Mouse (Mus musculus) midbrain, embryonic 13.5 days (tissue): ENCODE measurements at regions not wholly inside any gene's neighbourhood (a gene's known extent, or its start where the extent isn't known, plus 50 kb on each side); places are given as distances from the start of the nearest gene placed in this dataset.

ENCODE experiments used
- ATAC-seq: fragments of 200-750 bp; cut with Nextera tagmentation; 2 replicates; pipeline ENCODE4 v1.8.0; 2017; ENCODE audit warnings: mild to moderate bottlenecking, moderate TSS enrichment, moderate library complexity
- H3K27ac ChIP-seq: fragments of 300-500 bp; sonication (generic); 2 replicates; pipeline ENCODE4 v1.5.1; 2015; ENCODE audit warnings: inconsistent platforms, mild to moderate bottlenecking, moderate library complexity
- H3K27me3 ChIP-seq: fragments of 300-500 bp; sonication (generic); 2 replicates; pipeline ENCODE4 v1.6.1; 2015; ENCODE audit warnings: mild to moderate bottlenecking, inconsistent platforms
- H3K36me3 ChIP-seq: fragments of 300-500 bp; sonication (generic); 2 replicates; pipeline ENCODE4 v1.6.1; 2015; ENCODE audit warnings: mild to moderate bottlenecking, inconsistent platforms
- H3K4me1 ChIP-seq: fragments of 300-500 bp; sonication (generic); replicated peaks from 2 replicates; pipeline ENCODE4 v1.6.1; 2015; ENCODE audit warnings: inconsistent platforms
- H3K4me2 ChIP-seq: fragments of 300-500 bp; sonication (generic); replicated peaks from 2 replicates; pipeline ENCODE4 v1.6.1; 2015; ENCODE audit warnings: moderate library complexity, mild to moderate bottlenecking, inconsistent platforms
- H3K4me3 ChIP-seq: fragments of 300-500 bp; sonication (generic); replicated peaks from 2 replicates; pipeline ENCODE4 v1.5.1; 2015; ENCODE audit warnings: mild to moderate bottlenecking, inconsistent platforms
- H3K9ac ChIP-seq: fragments of 300-500 bp; sonication (generic); replicated peaks from 2 replicates; pipeline ENCODE4 v1.6.1; 2015; ENCODE audit warnings: mild to moderate bottlenecking, inconsistent platforms
- H3K9me3 ChIP-seq: fragments of 300-500 bp; sonication (generic); 2 replicates; pipeline ENCODE4 v1.6.1; 2016; ENCODE audit warnings: mild to moderate bottlenecking, inconsistent platforms
- WGBS: fragments of 180-500 bp; shearing (Covaris S2); methylation state at CpG from one replicate; pipeline ENCODE4 v1.1.7; 2015; 5-methylcytosine and 5-hydroxymethylcytosine counted together

DNA sequence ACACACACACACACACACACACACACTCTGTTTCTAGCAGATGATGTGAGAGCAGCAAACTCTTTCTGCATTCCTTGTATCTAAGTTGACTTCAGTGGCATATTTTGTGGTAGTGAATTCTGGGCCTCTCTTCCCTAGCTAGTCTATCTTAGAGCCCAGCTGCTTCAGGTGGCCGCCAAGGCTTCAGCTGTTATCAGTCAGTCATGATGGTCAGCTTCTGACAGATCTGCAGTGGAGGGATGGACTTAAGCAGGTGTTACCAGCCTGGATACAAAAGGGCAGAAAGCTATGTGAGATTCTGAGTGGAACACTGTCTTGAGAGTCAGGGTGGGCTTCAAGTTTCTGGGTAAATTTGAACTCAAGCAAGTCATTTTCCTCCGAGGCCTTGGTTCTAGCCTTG lies 127.1 kb upstream of the Ncam1 start:
- WGBS: 89% methylated on average over 2 of the region's 2 CpGs

DNA sequence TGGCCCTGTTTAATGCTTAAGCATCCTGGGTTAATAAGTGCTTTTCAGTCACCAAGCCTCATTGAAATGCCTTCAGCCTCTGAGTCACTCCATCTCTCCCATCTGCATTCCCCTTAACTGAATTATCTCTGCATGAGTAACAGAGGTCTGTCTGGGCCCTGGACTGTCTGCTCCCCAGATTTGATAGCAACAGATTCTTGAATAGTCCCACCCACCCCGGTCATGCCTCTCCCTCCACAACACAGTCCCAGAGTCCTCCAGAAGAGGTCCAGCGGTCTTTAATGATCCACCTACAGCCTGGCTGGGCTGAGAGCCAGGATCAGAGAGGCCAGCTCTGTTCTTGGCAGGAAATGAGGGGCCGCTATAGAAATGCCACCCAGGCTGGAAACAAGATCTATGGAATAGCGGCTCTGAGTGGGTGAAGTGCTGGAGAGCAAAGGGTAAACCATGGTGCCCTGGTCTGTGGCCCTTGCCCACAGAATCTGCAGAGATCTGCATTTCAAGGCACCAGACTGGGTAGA lies 125.3 kb upstream of the Ncam1 start:
- Histone ChIP-seq H3K4me2 (no peak overlapping the region), H3K36me3 (no peaks in the 10 kb centered on the region), H3K27me3 (no peaks in the 10 kb centered on the region), H3K27ac (no peak overlapping the region), H3K4me3 (no peak overlapping the region), H3K4me1 (peaks cover 16% of the 10 kb centered on the region), H3K9ac (no peak overlapping the region), H3K9me3 (no peaks in the 10 kb centered on the region)
- WGBS: 76% methylated on average over 4 of the region's 4 CpGs
- ATAC-seq: 0 out of 2 replicates have a peak, but pooled peaks have one; percentile 45

More for the DNA sequence above, 127.1 kb upstream of the Ncam1 start:
- H3K9me3 ChIP-seq: no peaks in the 10 kb centered on the region
- H3K4me3 ChIP-seq: no peak overlapping the region
- no peak overlapping the region for H3K9ac ChIP-seq
- no peak overlapping the region for H3K4me2 ChIP-seq
- H3K27ac ChIP-seq: no peak overlapping the region
- H3K36me3 ChIP-seq: no peaks in the 10 kb centered on the region
- ATAC-seq: no peak
- H3K27me3 ChIP-seq: no peaks in the 10 kb centered on the region
- H3K4me1 ChIP-seq: peaks cover 16% of the 10 kb centered on the region

- no peak for ATAC-seq
- no peak overlapping the region for H3K4me3 ChIP-seq
- no peaks in the 10 kb centered on the region for H3K36me3 ChIP-seq
- H3K9ac ChIP-seq: no peak overlapping the region
- H3K27ac ChIP-seq: no peak overlapping the region
- no peaks in the 10 kb centered on the region for H3K27me3 ChIP-seq
- H3K9me3 ChIP-seq: no peaks in the 10 kb centered on the region
- no peak overlapping the region for H3K4me2 ChIP-seq
- WGBS: 59% methylated on average over 3 of the region's 3 CpGs
- peaks cover 16% of the 10 kb centered on the region for H3K4me1 ChIP-seq
Observed at GRCm38 (mm10) chr9:49922770-49923169, 124.0 kb upstream of the Ncam1 start.

DNA sequence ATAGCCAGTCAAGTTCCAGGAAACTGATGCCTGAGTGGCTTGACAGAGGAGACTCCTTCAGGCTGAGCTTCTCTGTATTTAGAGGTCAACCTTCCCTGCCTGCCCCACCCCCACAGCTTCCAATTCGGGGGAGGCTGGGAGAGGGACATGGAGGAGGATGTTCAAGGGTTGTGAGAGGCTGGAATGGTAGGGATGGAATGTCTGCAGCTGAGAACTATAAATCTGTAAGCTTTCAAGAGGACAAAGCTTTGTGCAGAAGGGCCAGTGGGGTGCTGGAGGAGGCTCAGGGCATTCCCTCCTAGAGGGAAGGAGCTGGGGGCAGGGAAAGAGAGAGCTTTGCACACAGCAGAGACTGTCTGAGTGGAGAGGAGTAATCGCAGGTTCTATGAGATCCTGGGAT lies 123.4 kb upstream of the Ncam1 start:
- Histone ChIP-seq H3K9me3 (no peaks in the 10 kb centered on the region), H3K4me1 (peaks cover 16% of the 10 kb centered on the region), H3K9ac (no peak overlapping the region), H3K27ac (no peak overlapping the region), H3K27me3 (no peaks in the 10 kb centered on the region), H3K36me3 (no peaks in the 10 kb centered on the region), H3K4me2 (no peak overlapping the region), H3K4me3 (no peak overlapping the region)
- ATAC-seq: no peak
- 22% methylated on average over 2 of the region's 2 CpGs for WGBS

GRCm38 (mm10) chr9:49921306-49921705 lies 122.6 kb upstream of the Ncam1 start:
- Histone ChIP-seq H3K4me2 (no peak overlapping the region), H3K27me3 (no peaks in the 10 kb centered on the region), H3K9me3 (no peaks in the 10 kb centered on the region), H3K27ac (no peak overlapping the region), H3K4me3 (no peak overlapping the region), H3K9ac (no peak overlapping the region), H3K4me1 (peaks cover 16% of the 10 kb centered on the region), H3K36me3 (no peaks in the 10 kb centered on the region)
- no peak for ATAC-seq
- WGBS: 75% methylated on average over 3 of the region's 3 CpGs

- Histone ChIP-seq H3K4me2 (no peak overlapping the region), H3K9ac (no peak overlapping the region), H3K36me3 (no peaks in the 10 kb centered on the region), H3K27ac (no peak overlapping the region), H3K27me3 (no peaks in the 10 kb centered on the region), H3K4me3 (no peak overlapping the region), H3K9me3 (no peaks in the 10 kb centered on the region), H3K4me1 (no peaks in the 10 kb centered on the region)
- ATAC-seq: no peak
- WGBS: 85% methylated on average over 4 of the region's 4 CpGs
Observed at GRCm38 (mm10) chr9:49915046-49915719, 116.5 kb upstream of the Ncam1 start.

- Histone ChIP-seq H3K4me1 (no peaks in the 10 kb centered on the region), H3K27me3 (no peaks in the 10 kb centered on the region), H3K4me3 (no peak overlapping the region), H3K36me3 (no peaks in the 10 kb centered on the region), H3K27ac (no peak overlapping the region), H3K9ac (no peak overlapping the region), H3K9me3 (no peaks in the 10 kb centered on the region), H3K4me2 (no peak overlapping the region)
- WGBS: 82% methylated on average over 4 of the region's 4 CpGs
- no peak for ATAC-seq
Observed at GRCm38 (mm10) chr9:49913677-49914076, 115.0 kb upstream of the Ncam1 start.

GRCm38 (mm10) chr9:49912306-49912705 lies 113.6 kb upstream of the Ncam1 start:
- no peak overlapping the region for H3K9ac ChIP-seq
- H3K4me2 ChIP-seq: no peak overlapping the region
- H3K4me3 ChIP-seq: no peak overlapping the region
- no peaks in the 10 kb centered on the region for H3K27me3 ChIP-seq
- H3K4me1 ChIP-seq: no peaks in the 10 kb centered on the region
- H3K9me3 ChIP-seq: no peaks in the 10 kb centered on the region
- no peaks in the 10 kb centered on the region for H3K36me3 ChIP-seq
- WGBS: 47% methylated on average over 1 of the region's 1 CpGs
- no peak overlapping the region for H3K27ac ChIP-seq
- ATAC-seq: no peak

DNA sequence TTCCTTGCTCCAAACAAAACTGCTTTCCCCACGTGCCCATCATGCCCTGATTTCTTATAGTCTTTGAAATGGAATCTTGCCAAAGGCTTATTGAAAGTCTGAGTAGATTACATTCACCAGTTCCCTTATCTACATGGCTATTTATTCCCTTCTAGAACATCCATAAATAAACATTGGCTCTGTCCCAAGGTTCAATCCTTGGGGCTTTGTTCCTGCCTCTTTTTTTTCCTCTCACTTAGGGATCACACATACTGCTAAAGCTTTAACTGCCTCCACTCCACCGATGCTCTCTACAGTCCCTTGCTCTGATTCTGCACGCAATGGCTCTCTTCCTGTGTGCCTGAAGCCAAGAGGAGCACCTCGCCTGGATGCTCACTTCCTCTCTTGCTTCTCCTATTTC lies 107.6 kb upstream of the Ncam1 start:
- H3K9ac ChIP-seq: no peak overlapping the region
- H3K9me3 ChIP-seq: no peaks in the 10 kb centered on the region
- no peaks in the 10 kb centered on the region for H3K36me3 ChIP-seq
- no peak overlapping the region; the same call in 1 of the 2 replicates for H3K27ac ChIP-seq
- H3K4me1 ChIP-seq: peaks cover under 1% of the 10 kb centered on the region
- no peak overlapping the region for H3K4me2 ChIP-seq
- no peaks in the 10 kb centered on the region for H3K27me3 ChIP-seq
- ATAC-seq: no peak
- 60% methylated on average over 4 of the region's 4 CpGs for WGBS
- H3K4me3 ChIP-seq: no peak overlapping the region

GRCm38 (mm10) chr9:49905703-49906102 lies 107.0 kb upstream of the Ncam1 start:
- Histone ChIP-seq H3K4me2 (no peak overlapping the region), H3K9ac (no peak overlapping the region), H3K4me1 (peaks cover 7% of the 10 kb centered on the region), H3K27ac (no peak overlapping the region), H3K9me3 (no peaks in the 10 kb centered on the region), H3K27me3 (no peaks in the 10 kb centered on the region), H3K4me3 (no peak overlapping the region), H3K36me3 (no peaks in the 10 kb centered on the region)
- 86% methylated on average over 4 of the region's 4 CpGs for WGBS
- ATAC-seq: no peak

- no peaks in the 10 kb centered on the region for H3K9me3 ChIP-seq
- no peak for ATAC-seq
- H3K4me2 ChIP-seq: no peak overlapping the region
- H3K9ac ChIP-seq: no peak overlapping the region
- no peak overlapping the region for H3K27ac ChIP-seq
- H3K36me3 ChIP-seq: no peaks in the 10 kb centered on the region
- 88% methylated on average over 5 of the region's 5 CpGs for WGBS
- no peak overlapping the region for H3K4me3 ChIP-seq
- peaks cover 8% of the 10 kb centered on the region for H3K4me1 ChIP-seq
- no peaks in the 10 kb centered on the region for H3K27me3 ChIP-seq
Observed at GRCm38 (mm10) chr9:49898947-49899346, 100.2 kb upstream of the Ncam1 start.

DNA sequence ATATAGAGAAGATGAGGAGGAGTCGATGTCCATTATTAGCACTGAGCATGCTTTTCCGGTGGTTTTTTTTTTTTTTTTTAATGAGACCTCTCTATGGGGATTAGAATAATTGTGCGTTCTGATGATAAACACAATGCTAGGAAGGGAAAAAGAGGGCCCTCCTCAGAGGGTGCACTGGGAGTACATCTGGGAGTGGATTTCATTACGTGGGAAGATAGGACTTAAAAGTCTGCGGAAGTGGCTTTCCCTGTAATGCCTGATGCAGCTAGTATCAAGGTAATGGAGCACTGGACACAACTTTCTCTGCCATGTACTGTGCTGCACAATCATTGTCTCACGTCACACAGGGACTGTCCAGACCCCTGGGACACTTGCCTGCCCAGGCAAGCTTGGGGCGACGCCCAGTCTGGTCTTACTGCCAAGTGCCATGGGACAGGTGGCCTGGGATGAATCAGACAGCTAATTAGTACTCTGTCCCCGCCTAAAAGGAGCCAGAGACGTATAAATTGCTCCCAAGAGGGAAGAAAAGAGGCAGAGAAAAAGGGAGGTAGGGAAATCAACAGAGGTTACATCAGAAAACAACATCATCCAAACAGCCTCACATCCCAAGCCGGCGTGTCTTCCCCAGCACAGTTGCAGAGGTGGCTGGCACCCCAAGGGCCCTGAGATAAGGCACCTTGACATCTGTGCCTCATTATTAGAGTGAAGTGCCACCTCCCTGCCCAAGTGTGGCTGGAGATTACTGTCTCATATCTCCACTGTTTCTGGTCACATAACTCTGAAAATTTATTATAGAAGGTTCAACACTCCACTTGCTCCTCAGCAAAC lies 86.0 kb upstream of the Ncam1 start:
- no peak overlapping the region for H3K4me3 ChIP-seq
- no peak overlapping the region for H3K4me2 ChIP-seq
- peaks cover 11% of the 10 kb centered on the region for H3K4me1 ChIP-seq
- H3K9ac ChIP-seq: no peak overlapping the region
- 67% methylated on average over 12 of the region's 12 CpGs for WGBS
- no peaks in the 10 kb centered on the region for H3K9me3 ChIP-seq
- no peak overlapping the region for H3K27ac ChIP-seq
- no peak for ATAC-seq
- H3K36me3 ChIP-seq: no peaks in the 10 kb centered on the region
- H3K27me3 ChIP-seq: no peaks in the 10 kb centered on the region
